Mouse (Mus musculus) MEL (cell line): Measurements from ENCODE around the gene Med31. TPM values are rescaled to one million over a fixed set of nuclear protein-coding genes. Genes with fewer than 3 reads are reported as not detected.
A peak's percentile ranks its signal among the peaks of the same experiment; 100 is the strongest.

Source experiments
- DNase-seq: peaks from one replicate; pipeline ENCODE4 v3.0.0; 2011; ENCODE audit warnings: low read depth, low spot score
- H3K27ac ChIP-seq: 2 replicates; pipeline ENCODE4 v1.5.1; 2012; ENCODE audit warnings: low read depth, mild to moderate bottlenecking, control low read depth, low read length, moderate library complexity; ENCODE audit not compliant: control insufficient read depth
- H3K27me3 ChIP-seq, 2 experiments: fragments of 150-350 bp in 1 of 2; sonication (generic) in 1 of 2; 2 replicates each; pipeline ENCODE4 v1.6.1; 2012; ENCODE audit warnings: low read length in 2 of 2, mild to moderate bottlenecking in 2 of 2, improper control_type of control experiment in 1 of 2, moderate library complexity in 1 of 2; ENCODE audit not compliant: insufficient read depth in 2 of 2, control insufficient read depth in 1 of 2
- H3K36me3 ChIP-seq, 2 experiments: 2 replicates each; pipeline ENCODE4 v1.6.1; 2012 to 2014; ENCODE audit warnings: low read length in 2 of 2, improper control_type of control experiment in 1 of 2, inconsistent platforms in 1 of 2, mild to moderate bottlenecking in 1 of 2; ENCODE audit not compliant: insufficient read depth in 2 of 2, control insufficient read depth in 1 of 2
- H3K4me1 ChIP-seq, 2 experiments: fragments of 150-350 bp in 1 of 2; sonication (generic) in 1 of 2; 2 replicates each; pipeline ENCODE4 v1.6.1; 2012; ENCODE audit warnings: low read length in 2 of 2, improper control_type of control experiment in 1 of 2, mild to moderate bottlenecking in 1 of 2; ENCODE audit not compliant: insufficient read depth in 2 of 2, control insufficient read depth in 1 of 2
- H3K4me3 ChIP-seq, 2 experiments: fragments of 150-350 bp in 1 of 2; sonication (generic) in 1 of 2; 2 replicates each; pipeline ENCODE4 v1.5.1; 2012; ENCODE audit warnings: low read depth in 2 of 2, low read length in 2 of 2, mild to moderate bottlenecking in 2 of 2, moderate library complexity in 2 of 2, control low read depth in 1 of 2, improper control_type of control experiment in 1 of 2; ENCODE audit not compliant: control insufficient read depth in 1 of 2, insufficient read depth in 1 of 2
- H3K79me2 ChIP-seq: 2 replicates; pipeline ENCODE4 v1.6.1; 2012; ENCODE audit warnings: mild to moderate bottlenecking, low read length, moderate library complexity; ENCODE audit not compliant: control insufficient read depth, poor library complexity, insufficient read depth
- H3K9ac ChIP-seq: 2 replicates; pipeline ENCODE4 v1.6.1; 2012; ENCODE audit warnings: low read depth, mild to moderate bottlenecking, control low read depth, low read length, moderate library complexity; ENCODE audit not compliant: control insufficient read depth, poor library complexity, severe bottlenecking
- H3K9me3 ChIP-seq: fragments of 150-350 bp; sonication (generic); replicated peaks from 2 replicates; pipeline ENCODE4 v1.6.1; 2012; ENCODE audit warnings: mild to moderate bottlenecking, low read length, improper control_type of control experiment, moderate library complexity; ENCODE audit not compliant: insufficient read depth
- BHLHE40 ChIP-seq: IDR thresholded peaks from 2 replicates; pipeline ENCODE4 v1.6.1; 2012; ENCODE audit warnings: low read depth, mild to moderate bottlenecking, inconsistent platforms, low read length, improper control_type of control experiment, borderline replicate concordance
- CHD1 ChIP-seq: IDR thresholded peaks from 2 replicates; pipeline ENCODE4 v1.6.1; 2012; ENCODE audit warnings: low read depth, mild to moderate bottlenecking, inconsistent platforms, low read length, improper control_type of control experiment
- CHD2 ChIP-seq: IDR thresholded peaks from 2 replicates; pipeline ENCODE4 v1.6.1; 2011; ENCODE audit warnings: low read length, improper control_type of control experiment
- CTCF ChIP-seq, 3 experiments: IDR thresholded peaks in 2 of 3; conservative IDR thresholded peaks in 1 of 3; 2 replicates each; pipeline ENCODE4 v1.5.1; 2011 to 2012; ENCODE audit warnings: low read length in 3 of 3, low read depth in 2 of 3, mild to moderate bottlenecking in 2 of 3, improper control_type of control experiment in 1 of 3, inconsistent platforms in 1 of 3, mixed read lengths in 1 of 3, moderate library complexity in 1 of 3; ENCODE audit not compliant: control insufficient read depth in 1 of 3, insufficient read depth in 1 of 3, poor library complexity in 1 of 3, severe bottlenecking in 1 of 3
- ELF1 ChIP-seq: IDR thresholded peaks from 2 replicates; pipeline ENCODE4 v1.6.1; 2014; ENCODE audit warnings: low read depth, mild to moderate bottlenecking, inconsistent platforms, low read length, improper control_type of control experiment, moderate library complexity
- EP300 ChIP-seq, 2 experiments: IDR thresholded peaks; 2 replicates each; pipeline ENCODE4 v1.6.1; 2011; ENCODE audit warnings: improper control_type of control experiment in 2 of 2, low read length in 2 of 2, low read depth in 1 of 2, mild to moderate bottlenecking in 1 of 2
- GATA1 ChIP-seq: IDR thresholded peaks from 2 replicates; pipeline ENCODE4 v1.6.1; 2011; ENCODE audit warnings: low read depth, low read length, improper control_type of control experiment
- HCFC1 ChIP-seq: IDR thresholded peaks from 2 replicates; pipeline ENCODE4 v1.6.1; 2012; ENCODE audit warnings: low read depth, mild to moderate bottlenecking, inconsistent platforms, low read length, improper control_type of control experiment, moderate library complexity
- JUND ChIP-seq: IDR thresholded peaks from 2 replicates; pipeline ENCODE4 v1.6.1; 2011; ENCODE audit warnings: low read depth, mild to moderate bottlenecking, improper control_type of control experiment, low read length
- MAFK ChIP-seq: IDR thresholded peaks from 2 replicates; pipeline ENCODE4 v1.6.1; 2011; ENCODE audit warnings: low read depth, mild to moderate bottlenecking, low read length, improper control_type of control experiment, borderline replicate concordance
- MAX ChIP-seq: IDR thresholded peaks from 2 replicates; pipeline ENCODE4 v1.6.1; 2011; ENCODE audit warnings: low read length, improper control_type of control experiment
- MAZ ChIP-seq: IDR thresholded peaks from 2 replicates; pipeline ENCODE4 v1.6.1; 2012; ENCODE audit warnings: low read depth, mild to moderate bottlenecking, inconsistent platforms, low read length, improper control_type of control experiment
- MEF2A ChIP-seq: IDR thresholded peaks from 2 replicates; pipeline ENCODE4 v1.6.1; 2014; ENCODE audit warnings: low read depth, mild to moderate bottlenecking, inconsistent platforms, low read length, improper control_type of control experiment; ENCODE audit not compliant: poor library complexity, insufficient replicate concordance, severe bottlenecking; ENCODE audit errors: extremely low read depth
- MXI1 ChIP-seq: IDR thresholded peaks from 2 replicates; pipeline ENCODE4 v1.6.1; 2011; ENCODE audit warnings: mild to moderate bottlenecking, low read depth, low read length, improper control_type of control experiment
- MYC ChIP-seq: IDR thresholded peaks from 2 replicates; pipeline ENCODE4 v1.6.1; 2011; ENCODE audit warnings: low read depth, mild to moderate bottlenecking, low read length, improper control_type of control experiment, moderate library complexity
- RAD21 ChIP-seq: IDR thresholded peaks from 2 replicates; pipeline ENCODE4 v1.6.1; 2011; ENCODE audit warnings: mild to moderate bottlenecking, low read depth, low read length, improper control_type of control experiment
- RCOR1 ChIP-seq: IDR thresholded peaks from 2 replicates; pipeline ENCODE4 v1.6.1; 2012; ENCODE audit warnings: low read depth, mild to moderate bottlenecking, inconsistent platforms, low read length, improper control_type of control experiment
- USF1 ChIP-seq: IDR thresholded peaks from 2 replicates; pipeline ENCODE4 v1.6.1; 2014; ENCODE audit warnings: low read depth, mild to moderate bottlenecking, inconsistent platforms, low read length, improper control_type of control experiment, moderate library complexity
- USF2 ChIP-seq, 2 experiments: IDR thresholded peaks; 2 replicates each; pipeline ENCODE4 v1.6.1; 2011 to 2012; ENCODE audit warnings: improper control_type of control experiment in 2 of 2, low read length in 2 of 2, borderline replicate concordance in 1 of 2, inconsistent platforms in 1 of 2, low read depth in 1 of 2, mild to moderate bottlenecking in 1 of 2; ENCODE audit not compliant: insufficient read depth in 1 of 2
- polyA plus RNA-seq, 2 experiments: library from polyadenylated mRNA; stranded (reverse) in 1 of 2; unstranded in 1 of 2; fragments of >175 nt in 1 of 2; fragments of >200 nt in 1 of 2; gene quantifications; 2 replicates each; pipeline versions ENCODE4 v1.2.1 to v1.2.4; 2012; ENCODE audit warnings: low replicate concordance in 2 of 2, low read depth in 1 of 2; ENCODE audit not compliant: insufficient read length in 2 of 2, insufficient read depth in 1 of 2, missing spikeins in 1 of 2
- total RNA-seq: library from RNA; depleted of rRNA; stranded (reverse); fragments of 300-350 nt; gene quantifications from 2 replicates; pipeline ENCODE4 v1.2.3, GENCODE M21; 2012; rRNA removed

Gene Med31
- 18.2 and 21.1 TPM in 2 replicates for total RNA-seq
- polyA plus RNA-seq, result 10 to 100 TPM in 1 of 2 experiments, not detected in 1; 12.1 TPM

GRCm38 (mm10) chr11:72215410-72215797 lies at the start of gene Med31:
Gene Med31 (minus strand): TSS chr11:72215592.
- H3K79me2 ChIP-seq, result peaks cover 3% of the 10 kb centered on the region
- H3K9ac ChIP-seq, result peak within 1 kb of the TSS; percentile 64
- peak within 1 kb of the TSS; percentile 87 to 90 for H3K4me3 ChIP-seq
- peaks cover 0 to 4% of the 10 kb centered on the region in 2 experiments; a peak in 2 of 4 replicates for H3K36me3 ChIP-seq
- no peaks in the 10 kb centered on the region for H3K9me3 ChIP-seq
- H3K27ac ChIP-seq, result no peak within 1 kb of the TSS
- no peaks in the 10 kb centered on the region for H3K27me3 ChIP-seq
- 0 out of 4 replicates have a peak, but pooled peaks of 1 of the 2 experiments have one; percentile 1 for TF ChIP-seq EP300 (IDR thresholded peaks at IDR 0.05; ENCODE audit: low read depth in 1 of 2, low read length in 2 of 2)
- TF ChIP-seq CTCF (IDR thresholded peaks at IDR 0.05 in 2 of 3, conservative IDR thresholded peaks at IDR 0.05 in 1 of 3; ENCODE audit: control insufficient read depth in 1 of 3, insufficient read depth in 1 of 3, low read depth in 2 of 3, low read length in 3 of 3, poor library complexity in 1 of 3, severe bottlenecking in 1 of 3), result no peak
- no peak for TF ChIP-seq USF2 (IDR thresholded peaks at IDR 0.05; ENCODE audit: borderline replicate concordance in 1 of 2, insufficient read depth in 1 of 2, low read depth in 1 of 2, low read length in 2 of 2)
- TF ChIP-seq MAX, result peak; percentile 40; the same call in 1 of the 2 replicates
- TF ChIP-seq ELF1, result no peak
- DNase-seq, result no peak
- H3K4me1 ChIP-seq, result peaks cover 0 to 7% of the 10 kb centered on the region in 2 experiments; a peak in 2 of 4 replicates

- no peak for TF ChIP-seq JUND
- no peak for TF ChIP-seq EP300 (IDR thresholded peaks at IDR 0.05; ENCODE audit: low read depth in 1 of 2, low read length in 2 of 2)
- TF ChIP-seq MXI1, result no peak
- no peak for TF ChIP-seq USF2 (IDR thresholded peaks at IDR 0.05; ENCODE audit: borderline replicate concordance in 1 of 2, insufficient read depth in 1 of 2, low read depth in 1 of 2, low read length in 2 of 2)
- TF ChIP-seq CTCF (IDR thresholded peaks at IDR 0.05 in 2 of 3, conservative IDR thresholded peaks at IDR 0.05 in 1 of 3; ENCODE audit: control insufficient read depth in 1 of 3, insufficient read depth in 1 of 3, low read depth in 2 of 3, low read length in 3 of 3, poor library complexity in 1 of 3, severe bottlenecking in 1 of 3), result no peak
- no peak for TF ChIP-seq MAZ
- TF ChIP-seq MAFK, result no peak
- Histone ChIP-seq H3K4me1 (no peaks in the 10 kb centered on the region), H3K9me3 (no peaks in the 10 kb centered on the region), H3K9ac (no peak overlapping the region), H3K27ac (no peak overlapping the region), H3K36me3 (no peaks in the 10 kb centered on the region), H3K27me3 (peaks cover 4 to 12% of the 10 kb centered on the region in 2 experiments), H3K79me2 (no peaks in the 10 kb centered on the region), H3K4me3 (no peak overlapping the region)
- DNase-seq, result no peak
Measured at GRCm38 (mm10) chr11:72256441-72256840, 41.0 kb upstream of the Med31 start.

GRCm38 (mm10) chr11:72255629-72256028 lies 40.2 kb upstream of the Med31 start:
- no peak overlapping the region for H3K4me3 ChIP-seq
- H3K4me1 ChIP-seq, result no peaks in the 10 kb centered on the region
- TF ChIP-seq MAZ, result no peak
- TF ChIP-seq USF1, result no peak
- no peak for TF ChIP-seq MXI1
- TF ChIP-seq MYC, result no peak
- no peak for TF ChIP-seq RAD21
- no peak for TF ChIP-seq HCFC1
- TF ChIP-seq RCOR1, result no peak
- TF ChIP-seq ELF1, result no peak
- no peak for TF ChIP-seq CHD2
- no peak for TF ChIP-seq GATA1
- TF ChIP-seq MEF2A, result no peak
- no peak for TF ChIP-seq JUND
- no peak for TF ChIP-seq CHD1
- TF ChIP-seq BHLHE40, result no peak
- TF ChIP-seq, all 39 proteins: peak for 0
- no peak overlapping the region for H3K9ac ChIP-seq
- peaks cover 8 to 13% of the 10 kb centered on the region in 2 experiments for H3K27me3 ChIP-seq
- H3K27ac ChIP-seq, result no peak overlapping the region
- no peaks in the 10 kb centered on the region for H3K79me2 ChIP-seq
- no peak for DNase-seq
- no peaks in the 10 kb centered on the region for H3K9me3 ChIP-seq
- no peaks in the 10 kb centered on the region for H3K36me3 ChIP-seq
